Mouse (Mus musculus): Measurements from ENCODE around the gene Pappa. TPM values are rescaled to one million over a fixed set of nuclear protein-coding genes. Genes with fewer than 3 reads are reported as not detected.

Gene Pappa
- total and polyA plus RNA-seq, 2 experiments from 2014 or later = 0.75 to 4.3 TPM

DNA sequence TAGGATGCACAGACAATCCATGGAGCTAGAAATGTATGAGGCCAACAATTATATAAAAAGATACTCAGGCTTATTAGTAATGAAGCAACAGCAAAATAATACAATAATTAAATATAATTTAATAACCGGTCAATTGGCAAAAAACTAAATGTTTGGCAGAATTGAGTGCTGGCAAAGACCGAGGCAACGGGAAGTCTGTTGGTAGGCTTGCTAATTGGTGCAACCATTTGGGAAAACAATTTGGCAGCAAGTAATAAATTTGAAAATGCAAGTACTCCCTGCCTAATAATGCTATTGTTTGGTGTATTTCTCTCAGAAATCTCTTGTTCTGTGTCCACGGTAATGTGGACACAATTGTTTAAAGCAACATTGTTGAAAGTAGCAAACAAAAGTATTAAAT lies 99.9 kb downstream of the Pappa start:
- Histone ChIP-seq H3K4me2 (ENCODE audit: low read depth, low read length) (no peak overlapping the region), H3K9ac (replicated peaks; ENCODE audit: low read length) (no peak overlapping the region), H3K27ac (no peak overlapping the region), H3K27me3 (ENCODE audit: insufficient read depth, low read length) (no peaks in the 10 kb centered on the region), H3K9me3 (ENCODE audit: low read length) (no peaks in the 10 kb centered on the region), H3K4me3 (ENCODE audit: low read length) (no peak overlapping the region), H3K4me1 (ENCODE audit: insufficient read depth, low read length) (no peaks in the 10 kb centered on the region), H3K36me3 (ENCODE audit: insufficient read depth, low read length) (no peaks in the 10 kb centered on the region)
- WGBS = 57% methylated on average over 4 of the region's 4 CpGs
- no peak for TF ChIP-seq CTCF (IDR thresholded peaks at IDR 0.05; ENCODE audit: low read depth)
- no peak for ATAC-seq
- DNase-seq (ENCODE audit: low spot score) = no peak

DNA sequence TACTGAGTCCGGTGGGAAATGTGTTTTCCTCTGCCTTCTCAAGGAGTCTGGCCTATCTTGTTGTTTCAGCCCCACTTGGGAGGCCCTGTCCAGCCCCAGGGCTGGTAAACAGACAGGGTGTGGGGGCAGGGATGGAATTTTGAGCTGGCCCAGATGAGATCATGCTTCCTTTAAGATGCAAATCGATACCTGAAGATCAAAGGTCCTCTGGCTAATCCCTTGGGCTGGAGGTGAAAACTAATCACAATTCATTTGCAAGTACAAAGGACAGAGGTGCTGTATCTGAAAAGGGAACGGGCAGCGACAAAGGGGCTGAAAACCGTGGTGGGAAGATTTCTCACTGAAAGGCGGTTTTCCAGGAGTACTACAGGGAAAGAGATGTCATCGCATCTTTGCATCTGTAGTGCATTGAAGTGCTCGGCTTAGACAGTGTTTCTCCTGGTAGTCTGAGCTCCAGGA lies 114.6 kb downstream of the Pappa start:
- 12% methylated on average over 8 of the region's 8 CpGs for WGBS
- no peak for TF ChIP-seq CTCF (IDR thresholded peaks at IDR 0.05; ENCODE audit: low read depth)
- no peak for DNase-seq (ENCODE audit: low spot score)
- Histone ChIP-seq H3K9me3 (ENCODE audit: low read length) (no peaks in the 10 kb centered on the region), H3K4me3 (ENCODE audit: low read length) (no peak overlapping the region), H3K4me2 (ENCODE audit: low read depth, low read length) (no peak overlapping the region), H3K9ac (replicated peaks; ENCODE audit: low read length) (no peak overlapping the region), H3K27ac (no peak overlapping the region), H3K4me1 (ENCODE audit: insufficient read depth, low read length) (no peaks in the 10 kb centered on the region), H3K36me3 (ENCODE audit: insufficient read depth, low read length) (no peaks in the 10 kb centered on the region), H3K27me3 (ENCODE audit: insufficient read depth, low read length) (no peaks in the 10 kb centered on the region)
- no peak for ATAC-seq

DNA sequence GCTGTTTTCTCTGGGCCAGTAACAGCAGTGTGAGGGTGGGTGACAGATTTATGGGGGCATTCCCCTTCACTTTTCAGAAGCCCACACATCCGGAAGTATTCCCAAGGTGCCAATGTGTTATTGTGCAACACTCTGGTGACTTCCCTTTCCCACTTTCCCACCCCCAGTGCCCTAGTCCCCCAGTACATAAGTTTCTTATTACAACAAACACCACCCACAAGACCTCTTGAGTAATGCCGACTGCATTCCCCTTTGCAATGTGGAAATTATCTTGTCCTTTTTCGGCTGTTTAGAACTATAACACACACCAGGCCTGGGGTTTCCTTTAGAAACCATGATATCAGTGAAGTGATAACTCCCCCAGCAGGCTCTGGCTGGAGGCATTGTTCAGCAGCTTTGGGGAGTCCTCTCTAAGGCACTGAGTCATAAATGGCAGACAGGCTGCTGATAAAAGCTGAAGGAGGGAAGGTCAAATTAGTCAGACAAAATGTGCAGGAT lies 118.5 kb downstream of the Pappa start:
- ATAC-seq (no peak), DNase-seq (ENCODE audit: low spot score) (no peak)
- H3K4me1 ChIP-seq (ENCODE audit: insufficient read depth, low read length) = no peaks in the 10 kb centered on the region
- no peaks in the 10 kb centered on the region for H3K36me3 ChIP-seq (ENCODE audit: insufficient read depth, low read length)
- 27% methylated on average over 3 of the region's 3 CpGs for WGBS
- H3K9ac ChIP-seq (replicated peaks; ENCODE audit: low read length) = no peak overlapping the region
- H3K9me3 ChIP-seq (ENCODE audit: low read length) = no peaks in the 10 kb centered on the region
- H3K4me2 ChIP-seq (ENCODE audit: low read depth, low read length) = no peak overlapping the region
- no peaks in the 10 kb centered on the region for H3K27me3 ChIP-seq (ENCODE audit: insufficient read depth, low read length)
- H3K4me3 ChIP-seq (ENCODE audit: low read length) = no peak overlapping the region
- no peak for TF ChIP-seq CTCF (IDR thresholded peaks at IDR 0.05; ENCODE audit: low read depth)
- H3K27ac ChIP-seq = no peak overlapping the region

DNA sequence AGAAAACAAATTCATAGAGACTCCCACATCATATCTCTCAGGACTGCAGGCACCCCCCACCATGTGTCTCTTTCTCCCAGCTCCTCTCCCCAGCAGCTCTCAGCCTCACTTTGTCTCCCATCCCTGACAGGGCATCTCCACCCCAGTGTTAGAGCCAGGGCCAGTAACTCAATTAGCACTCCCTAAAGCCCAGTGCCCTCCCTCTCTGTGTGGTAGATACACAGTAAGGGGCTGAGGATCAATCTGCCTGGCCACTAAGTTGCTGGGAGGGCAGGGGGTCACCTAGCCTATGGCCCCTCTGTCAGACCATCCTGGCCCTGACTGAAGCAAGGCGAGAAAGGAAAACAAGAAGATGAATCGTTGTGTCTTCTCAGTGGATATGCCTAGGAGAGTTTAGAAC lies 119.3 kb downstream of the Pappa start:
- no peak overlapping the region for H3K4me2 ChIP-seq (ENCODE audit: low read depth, low read length)
- DNase-seq (ENCODE audit: low spot score) (no peak), ATAC-seq (no peak)
- H3K27ac ChIP-seq = no peak overlapping the region
- no peaks in the 10 kb centered on the region for H3K4me1 ChIP-seq (ENCODE audit: insufficient read depth, low read length)
- H3K9me3 ChIP-seq (ENCODE audit: low read length) = no peaks in the 10 kb centered on the region
- H3K9ac ChIP-seq (replicated peaks; ENCODE audit: low read length) = no peak overlapping the region
- TF ChIP-seq CTCF (IDR thresholded peaks at IDR 0.05; ENCODE audit: low read depth) = no peak
- no peaks in the 10 kb centered on the region for H3K36me3 ChIP-seq (ENCODE audit: insufficient read depth, low read length)
- WGBS = 16% methylated on average over 2 of the region's 2 CpGs
- H3K4me3 ChIP-seq (ENCODE audit: low read length) = no peak overlapping the region
- H3K27me3 ChIP-seq (ENCODE audit: insufficient read depth, low read length) = no peaks in the 10 kb centered on the region

DNA sequence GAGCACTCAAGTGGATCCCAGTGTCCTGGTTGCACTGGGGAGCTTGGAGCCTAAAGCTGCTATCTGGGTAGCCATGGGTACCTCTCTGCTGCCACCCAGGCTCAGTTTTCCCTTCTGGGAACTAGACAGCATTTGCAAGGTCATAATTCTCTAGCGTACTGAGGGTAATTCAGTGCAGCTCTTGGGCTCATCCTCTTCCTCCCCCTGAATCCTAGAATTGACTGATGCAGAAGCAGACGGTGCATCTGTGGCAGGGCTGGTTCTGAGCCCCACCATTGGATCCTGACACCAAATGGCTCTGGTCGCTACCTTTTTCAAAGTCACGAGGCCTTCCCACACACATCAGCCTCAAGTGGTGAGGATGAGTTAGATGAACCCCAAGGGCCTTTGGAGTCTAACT lies 121.0 kb downstream of the Pappa start:
- Histone ChIP-seq H3K27ac (no peak overlapping the region), H3K36me3 (ENCODE audit: insufficient read depth, low read length) (no peaks in the 10 kb centered on the region), H3K4me1 (ENCODE audit: insufficient read depth, low read length) (no peaks in the 10 kb centered on the region), H3K27me3 (ENCODE audit: insufficient read depth, low read length) (no peaks in the 10 kb centered on the region), H3K4me2 (ENCODE audit: low read depth, low read length) (no peak overlapping the region), H3K9ac (replicated peaks; ENCODE audit: low read length) (no peak overlapping the region), H3K9me3 (ENCODE audit: low read length) (no peaks in the 10 kb centered on the region), H3K4me3 (ENCODE audit: low read length) (no peak overlapping the region)
- 29% methylated on average over 4 of the region's 4 CpGs for WGBS
- DNase-seq (ENCODE audit: low spot score) (no peak), ATAC-seq (no peak)
- TF ChIP-seq CTCF (IDR thresholded peaks at IDR 0.05; ENCODE audit: low read depth) = no peak

DNA sequence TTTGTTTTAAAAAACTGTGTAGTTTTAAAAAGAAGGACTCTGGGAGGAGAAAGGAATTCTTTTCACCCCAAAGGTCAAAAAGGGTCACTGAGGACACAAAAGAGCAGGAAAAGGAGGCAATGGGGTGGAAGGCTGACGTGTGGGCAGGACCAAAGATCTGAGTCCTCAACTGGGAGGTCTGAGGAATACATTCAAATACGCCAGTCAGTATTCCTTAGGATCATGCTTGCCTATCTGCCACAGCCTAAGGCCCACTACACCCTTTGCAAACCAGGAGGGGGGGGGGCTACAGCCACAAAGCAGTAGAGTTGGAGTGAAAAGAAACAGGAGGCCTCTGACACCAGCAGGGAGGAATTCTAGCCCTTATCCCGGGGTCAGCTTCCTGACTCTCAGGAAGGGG lies 121.5 kb downstream of the Pappa start:
- Histone ChIP-seq H3K4me2 (ENCODE audit: low read depth, low read length) (no peak overlapping the region), H3K36me3 (ENCODE audit: insufficient read depth, low read length) (no peaks in the 10 kb centered on the region), H3K27ac (no peak overlapping the region), H3K9ac (replicated peaks; ENCODE audit: low read length) (no peak overlapping the region), H3K4me1 (ENCODE audit: insufficient read depth, low read length) (no peaks in the 10 kb centered on the region), H3K4me3 (ENCODE audit: low read length) (no peak overlapping the region), H3K9me3 (ENCODE audit: low read length) (no peaks in the 10 kb centered on the region), H3K27me3 (ENCODE audit: insufficient read depth, low read length) (no peaks in the 10 kb centered on the region)
- TF ChIP-seq CTCF (IDR thresholded peaks at IDR 0.05; ENCODE audit: low read depth) = no peak
- WGBS = 47% methylated on average over 3 of the region's 3 CpGs
- ATAC-seq (no peak), DNase-seq (ENCODE audit: low spot score) (no peak)

DNA sequence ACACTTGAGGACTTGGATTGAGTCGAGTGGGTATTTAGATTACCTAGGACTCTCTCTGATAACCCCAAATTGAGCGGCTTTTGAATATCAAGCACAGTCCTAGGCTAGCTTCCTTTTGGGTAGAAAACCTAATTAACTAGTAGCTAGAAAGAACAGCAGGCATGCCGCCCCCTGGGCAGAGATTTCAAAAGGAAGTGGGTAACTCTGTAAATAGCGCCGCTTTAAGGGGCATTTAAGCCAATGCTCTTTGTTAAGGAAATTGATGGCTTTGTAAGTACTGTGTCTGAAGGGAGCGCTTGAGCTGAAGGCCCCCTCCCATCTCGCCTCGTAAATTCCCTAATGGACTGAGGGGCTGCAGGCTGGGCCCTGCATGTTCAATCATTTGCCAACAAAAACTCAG lies 128.2 kb downstream of the Pappa start:
- Histone ChIP-seq H3K4me3 (ENCODE audit: low read length) (no peak overlapping the region), H3K36me3 (ENCODE audit: insufficient read depth, low read length) (no peaks in the 10 kb centered on the region), H3K27me3 (ENCODE audit: insufficient read depth, low read length) (no peaks in the 10 kb centered on the region), H3K4me2 (ENCODE audit: low read depth, low read length) (no peak overlapping the region), H3K4me1 (ENCODE audit: insufficient read depth, low read length) (peaks cover 3% of the 10 kb centered on the region; the same call in 1 of the 2 replicates), H3K9me3 (ENCODE audit: low read length) (no peaks in the 10 kb centered on the region), H3K27ac (no peak overlapping the region), H3K9ac (replicated peaks; ENCODE audit: low read length) (no peak overlapping the region)
- TF ChIP-seq CTCF (IDR thresholded peaks at IDR 0.05; ENCODE audit: low read depth) = no peak
- 7% methylated on average over 8 of the region's 8 CpGs for WGBS
- no peak for ATAC-seq
- peak; percentile 12 for DNase-seq (ENCODE audit: low spot score)

Data from hindbrain, postnatal 0 days (tissue).